Mouse (Mus musculus) adrenal gland, postnatal 10 days (tissue): ENCODE results near the gene Bach2. TPM values are rescaled to one million over a fixed set of nuclear protein-coding genes. Genes with fewer than 3 reads are reported as not detected.

Experiments
- DNase-seq: peaks from one replicate; pipeline ENCODE4 v3.0.0; 2021; ENCODE audit warnings: mixed read lengths
- long read RNA-seq, 2 experiments: library from polyadenylated mRNA; stranded (forward); transcript quantifications; one replicate each; pipeline ENCODE4 v2.0.0; 2021
- total RNA-seq, 2 experiments: library from RNA; stranded (reverse); gene quantifications; 2 replicates each; pipeline ENCODE4 v1.2.3; 2021

Bach2 gene
- total RNA-seq = 10 to 100 TPM in 1 of 2 experiments, 1 to 10 TPM in 1; 9.4 to 16.0 TPM
- long read RNA-seq, experiment 1, partial matches to known transcripts = 1 of 7 reads
- long read RNA-seq, experiment 1, other reads (novel, unspliced or antisense) = 6 of 7 reads
- long read RNA-seq, experiment 2 = 0 reads

GRCm38 (mm10) chr4:32238366-32238854 is at the start of gene Bach2:
TSS of gene Bach2 (plus strand) at chr4:32238804.
- DNase-seq = peak; percentile 89

- no peak for DNase-seq
Measured at GRCm38 (mm10) chr4:32189416-32190036, 49.1 kb upstream of the Bach2 start.

DNA sequence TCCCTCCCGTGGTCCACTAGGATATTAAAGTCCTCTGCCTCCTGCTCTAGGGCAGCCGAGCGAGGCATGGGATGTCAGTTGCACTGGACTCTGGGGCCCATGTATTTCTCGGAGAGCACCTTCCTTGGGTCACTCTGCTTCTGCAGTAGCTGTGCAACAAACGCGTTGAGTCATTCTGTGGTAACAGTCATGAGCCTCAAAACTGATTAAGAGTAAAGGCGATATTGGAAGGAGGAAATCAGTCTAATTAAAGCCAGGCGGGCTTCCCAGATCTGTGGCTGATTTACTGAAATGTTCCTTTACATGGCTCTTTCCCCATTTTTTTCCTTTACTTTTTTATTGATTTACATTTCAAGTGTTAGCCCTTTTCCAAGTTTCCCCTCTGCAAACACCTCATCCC is 48.1 kb upstream of the Bach2 start:
- DNase-seq = no peak

- peak; percentile 84 for DNase-seq
Measured at GRCm38 (mm10) chr4:32195945-32196921, 42.4 kb upstream of the Bach2 start.

GRCm38 (mm10) chr4:32198031-32198430 is 40.6 kb upstream of the Bach2 start:
- no peak for DNase-seq

DNA sequence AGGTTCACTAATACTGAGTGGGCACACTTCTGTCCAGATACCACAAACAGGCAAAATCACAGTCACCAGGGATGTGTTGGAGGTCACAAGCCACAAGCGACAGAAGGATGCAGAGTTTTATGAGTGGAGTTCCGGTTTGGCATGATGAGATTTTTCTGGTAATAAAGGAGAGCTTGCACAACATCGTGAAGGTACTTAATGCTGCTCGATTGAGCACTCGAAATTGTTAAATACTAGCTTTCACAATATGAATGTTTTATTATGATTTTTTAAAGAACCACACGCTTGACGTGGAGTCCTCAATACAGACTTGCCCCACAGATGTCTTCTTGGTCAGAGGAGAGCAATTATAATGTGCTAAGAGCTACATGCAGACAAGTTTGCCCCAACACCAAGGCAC is 40.0 kb upstream of the Bach2 start:
- no peak for DNase-seq

DNA sequence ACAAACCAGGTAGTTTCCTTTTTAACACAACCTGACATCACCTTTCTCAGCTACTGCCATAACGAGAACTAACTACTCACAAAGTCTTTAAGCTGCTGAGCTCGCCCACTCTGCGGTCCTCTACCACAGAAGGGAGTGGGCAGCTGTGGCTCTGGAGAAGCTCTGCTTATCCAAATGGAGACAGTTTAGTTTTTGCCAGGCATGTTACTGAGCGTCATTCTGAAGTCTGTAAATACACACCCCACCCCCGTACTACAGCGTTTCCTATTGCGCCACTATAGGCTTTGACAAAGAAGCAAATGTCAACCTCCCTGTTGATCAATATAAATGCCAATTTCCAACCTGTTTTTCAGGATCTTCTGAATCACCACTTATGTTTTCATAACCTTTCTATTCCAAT is 39.4 kb upstream of the Bach2 start:
- DNase-seq = no peak

- DNase-seq = no peak
Measured at GRCm38 (mm10) chr4:32201114-32201513, 37.5 kb upstream of the Bach2 start.

DNA sequence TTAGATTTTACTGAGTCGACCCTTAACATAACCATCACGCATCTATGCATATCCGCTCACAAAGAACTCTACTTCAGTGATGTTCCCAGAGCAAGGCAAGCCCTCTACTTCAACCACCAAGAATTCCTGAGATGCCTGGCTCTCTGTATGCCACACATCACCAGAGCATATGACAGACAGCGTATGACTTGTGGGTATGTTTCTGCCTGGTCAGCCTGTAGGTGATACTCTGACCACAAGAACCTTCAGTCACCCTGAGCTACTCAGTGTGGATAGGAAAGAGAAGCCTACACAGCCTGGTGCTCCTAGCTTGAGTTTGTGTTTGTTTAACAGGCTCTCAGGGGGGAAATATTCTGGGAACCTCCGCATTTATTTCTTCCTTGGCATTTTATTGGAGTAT is 36.2 kb upstream of the Bach2 start:
- DNase-seq = no peak

DNA sequence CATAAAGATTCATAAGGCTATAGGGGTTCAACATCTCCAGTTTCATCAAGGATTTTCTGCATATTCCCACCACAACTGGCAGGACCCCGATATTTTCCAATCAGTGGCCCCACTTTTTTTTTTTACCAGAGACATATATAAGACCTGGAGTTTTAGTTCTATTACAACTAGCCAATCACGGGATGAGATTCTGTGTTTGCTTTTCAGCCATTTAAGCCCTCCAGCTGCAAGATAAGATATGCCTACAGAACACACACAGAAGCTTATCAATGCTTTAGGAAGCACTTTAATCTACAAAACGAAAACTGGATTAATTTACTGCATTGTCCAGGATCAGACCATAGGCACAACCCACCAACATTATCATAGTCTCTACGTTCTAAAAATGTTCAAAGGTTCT is 33.8 kb upstream of the Bach2 start:
- no peak for DNase-seq

DNA sequence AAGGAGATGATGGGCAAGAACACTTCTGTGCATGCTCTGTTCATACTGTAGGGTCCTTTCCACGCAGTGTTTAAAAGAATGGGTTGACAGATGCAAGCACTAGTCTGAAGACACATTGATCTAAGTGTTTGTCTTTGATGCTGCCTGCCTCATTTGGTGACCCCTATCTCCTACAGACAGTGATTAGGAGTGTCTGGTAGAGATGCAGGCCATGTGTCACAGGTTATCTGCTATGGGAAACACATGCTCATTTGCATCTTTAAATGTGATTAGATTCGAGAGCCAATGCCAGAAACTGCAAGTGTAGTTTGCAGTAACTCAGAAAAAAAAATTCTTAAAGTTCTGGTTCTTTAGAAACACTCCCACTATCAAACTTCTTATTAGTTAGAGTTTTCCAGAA is 32.8 kb upstream of the Bach2 start:
- DNase-seq = no peak

- DNase-seq = no peak
Measured at GRCm38 (mm10) chr4:32209995-32210394, 28.6 kb upstream of the Bach2 start.

GRCm38 (mm10) chr4:32210424-32211184 is 28.0 kb upstream of the Bach2 start:
- DNase-seq = no peak

GRCm38 (mm10) chr4:32212593-32212992 is 26.0 kb upstream of the Bach2 start:
- DNase-seq = no peak

- DNase-seq = no peak
Measured at GRCm38 (mm10) chr4:32216466-32216865, 22.1 kb upstream of the Bach2 start.

- no peak for DNase-seq
Measured at GRCm38 (mm10) chr4:32217016-32217415, 21.6 kb upstream of the Bach2 start.

- DNase-seq = no peak
Measured at GRCm38 (mm10) chr4:32217593-32217992, 21.0 kb upstream of the Bach2 start.

- no peak for DNase-seq
Measured at GRCm38 (mm10) chr4:32218371-32218770, 20.2 kb upstream of the Bach2 start.

- DNase-seq = no peak
Measured at GRCm38 (mm10) chr4:32219428-32220128, 19.0 kb upstream of the Bach2 start.

- no peak for DNase-seq
Measured at GRCm38 (mm10) chr4:32220129-32220491, 18.5 kb upstream of the Bach2 start.

GRCm38 (mm10) chr4:32220961-32221360 is 17.6 kb upstream of the Bach2 start:
- DNase-seq = no peak

GRCm38 (mm10) chr4:32223563-32223962 is 15.0 kb upstream of the Bach2 start:
- DNase-seq = no peak
